Mouse (Mus musculus) left cerebral cortex, adult 8-10 months (tissue): ENCODE data around the gene Clpsl2. TPM values are rescaled to one million over a fixed set of nuclear protein-coding genes. Genes with fewer than 3 reads are reported as not detected.
A peak's percentile ranks its signal among the peaks of the same experiment; 100 is the strongest.
"Not testable (repeated sequence)": the region's sequence is repeated elsewhere in the genome, so short reads cannot be mapped to it uniquely, and the experiment has no call there.

Source experiments
- DNase-seq, 2 experiments: peaks; one replicate each; pipeline ENCODE4 v3.0.0; 2022; ENCODE audit warnings: low spot score in 2 of 2
- total RNA-seq, 4 experiments: library from RNA; stranded (reverse); gene quantifications; 2 replicates each; pipeline ENCODE4 v1.2.4; 2022

Clpsl2 gene
- total RNA-seq, 4 experiments from 2014 or later = not detected

DNA sequence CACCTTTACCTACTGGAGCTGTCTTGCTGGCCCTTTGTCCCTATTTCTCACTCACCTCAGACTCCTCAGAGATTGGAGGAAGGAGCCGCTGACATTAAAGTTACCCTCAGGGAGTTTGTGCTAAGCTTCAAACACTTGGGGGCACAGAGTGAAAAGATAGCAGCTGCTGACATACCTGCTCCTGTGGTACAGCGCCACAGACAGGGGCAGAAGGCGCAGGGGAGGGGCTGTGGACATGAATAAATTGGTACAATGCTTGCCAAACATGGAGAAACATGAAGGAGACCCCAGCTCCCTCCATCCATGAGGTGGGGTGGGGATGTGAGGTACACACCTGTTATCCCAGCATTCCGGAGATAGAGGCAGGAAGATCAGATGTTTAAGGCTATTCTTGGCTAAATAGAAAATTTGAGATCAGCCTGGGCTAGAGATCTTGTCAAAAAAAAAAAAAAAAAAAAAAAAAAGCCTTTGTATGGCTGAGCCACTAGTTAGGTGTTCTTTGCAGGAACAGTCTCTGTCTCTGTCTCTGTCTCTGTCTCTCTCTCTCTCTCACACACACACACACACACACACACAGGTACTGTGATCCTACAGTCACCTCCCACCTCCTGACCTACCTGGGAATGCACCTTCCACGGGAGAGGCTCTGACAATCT is 28.0 kb upstream of the Clpsl2 start:
- no peak for DNase-seq

DNA sequence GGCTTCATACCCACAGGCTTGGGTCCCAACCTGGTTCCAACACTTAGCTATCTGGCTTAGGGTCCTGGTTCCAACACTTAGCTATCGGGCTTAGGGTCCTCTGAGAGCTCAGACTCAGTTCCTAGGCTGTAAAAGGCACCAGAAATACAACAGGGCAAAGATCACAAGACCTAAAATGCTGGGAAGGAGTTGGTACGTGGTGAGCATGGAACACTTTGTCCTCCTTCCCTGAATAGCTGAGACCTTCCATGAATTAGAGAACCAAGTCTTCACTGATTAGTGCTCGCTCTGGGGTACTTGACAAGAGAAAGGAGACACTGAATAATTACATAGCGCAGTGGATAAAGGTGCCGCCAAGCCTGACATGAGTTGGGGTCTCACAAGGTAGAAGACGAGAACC is 27.3 kb upstream of the Clpsl2 start:
- no peak for DNase-seq

DNA sequence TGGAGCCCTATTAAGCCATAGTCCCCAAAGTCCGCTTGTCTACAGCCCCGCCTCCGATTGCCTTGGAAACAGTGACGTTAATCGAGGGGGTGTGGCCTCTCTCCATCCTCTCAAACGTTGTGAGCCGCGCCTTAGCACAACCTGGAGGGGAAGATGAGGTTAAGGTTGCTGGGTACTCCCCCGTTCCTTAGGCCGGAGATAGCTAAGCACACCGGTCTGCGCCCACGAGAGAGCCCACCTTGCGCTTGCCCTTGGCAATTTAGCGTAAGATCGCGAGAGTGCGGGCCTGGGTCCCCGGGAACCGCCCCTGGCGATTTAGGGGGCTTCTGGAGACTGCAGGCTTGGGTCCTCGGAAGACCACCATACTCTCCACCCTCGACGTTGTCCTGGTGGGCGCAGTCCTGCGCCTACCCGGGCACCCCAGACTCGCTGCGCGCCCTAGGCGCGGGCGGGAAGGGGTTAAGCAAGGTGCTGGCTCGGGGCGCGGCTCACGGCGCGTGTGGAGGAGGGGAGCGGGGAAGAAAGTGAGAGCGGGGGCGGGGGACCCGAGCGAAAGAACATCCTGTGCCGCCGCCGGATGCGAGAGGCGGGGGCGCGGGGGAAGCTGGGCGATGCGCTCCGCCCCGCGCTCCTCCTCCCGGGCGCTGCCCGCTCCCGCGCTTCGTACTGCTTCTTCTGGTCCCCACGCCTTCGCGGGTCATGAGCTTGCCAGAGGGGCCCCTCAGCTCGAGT is 26.4 kb upstream of the Clpsl2 start:
- DNase-seq = peak; percentile 86 to 89

DNA sequence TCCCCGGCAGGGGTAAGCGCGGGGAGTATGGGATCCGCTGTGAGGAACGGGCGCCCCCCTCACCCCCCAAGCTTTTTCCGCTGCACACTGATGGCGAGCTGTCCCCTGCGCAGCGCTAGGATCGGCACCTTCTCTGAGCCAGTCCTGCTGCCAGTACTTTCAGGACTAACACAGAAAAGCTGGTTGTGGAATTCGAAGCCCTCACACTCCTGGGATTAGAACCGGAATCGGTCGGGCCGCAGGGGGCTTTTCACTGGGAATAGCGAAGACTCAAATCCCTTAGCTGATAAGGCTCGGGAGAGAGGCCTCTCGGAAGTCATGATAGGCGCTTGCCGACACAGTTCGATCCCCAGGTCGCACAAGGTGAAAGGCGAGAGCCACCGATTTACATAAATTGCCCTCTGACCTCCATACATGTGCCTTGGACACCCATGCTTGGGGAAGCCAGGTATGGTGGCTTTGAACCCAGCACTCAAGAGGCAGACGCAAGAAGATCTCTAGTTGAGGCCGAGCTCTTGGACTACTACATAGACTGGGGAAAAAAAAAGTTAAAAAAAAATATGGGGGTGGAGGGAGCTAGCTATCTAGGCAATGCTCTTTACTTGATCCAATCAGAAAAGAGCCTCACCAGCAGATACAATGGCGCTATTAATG is 25.7 kb upstream of the Clpsl2 start:
- DNase-seq = no peak

GRCm38 (mm10) chr17:28524009-28524695 is 25.1 kb upstream of the Clpsl2 start:
- DNase-seq = no peak

DNA sequence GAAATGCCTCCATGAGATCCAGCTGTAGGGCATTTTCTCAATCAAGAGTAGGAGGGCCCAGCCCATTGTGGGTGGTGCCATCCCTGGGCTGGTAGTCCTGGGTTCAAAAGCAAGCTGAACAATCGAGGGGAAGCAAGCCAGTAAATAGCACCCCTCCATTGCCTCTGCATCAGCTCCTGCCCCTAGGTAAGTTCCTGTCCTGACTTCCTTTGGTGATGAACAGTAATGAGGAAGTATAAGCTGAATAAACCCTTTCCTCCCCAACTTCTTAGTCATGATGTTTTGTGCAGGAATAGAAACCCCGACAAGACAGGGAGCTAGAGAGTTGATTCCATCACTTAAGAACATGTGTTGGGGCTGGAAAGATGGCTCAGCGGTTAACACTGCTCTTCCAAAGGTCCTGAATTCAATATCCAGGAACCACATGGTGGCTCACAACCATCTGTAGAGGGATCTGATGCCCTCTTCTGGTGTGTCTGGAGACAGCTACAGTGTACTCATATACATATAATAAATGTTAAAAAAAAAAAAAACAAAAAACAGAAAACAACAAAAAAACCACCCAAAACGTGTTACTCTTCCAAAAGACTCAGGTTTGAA is 24.3 kb upstream of the Clpsl2 start:
- DNase-seq = no peak

DNA sequence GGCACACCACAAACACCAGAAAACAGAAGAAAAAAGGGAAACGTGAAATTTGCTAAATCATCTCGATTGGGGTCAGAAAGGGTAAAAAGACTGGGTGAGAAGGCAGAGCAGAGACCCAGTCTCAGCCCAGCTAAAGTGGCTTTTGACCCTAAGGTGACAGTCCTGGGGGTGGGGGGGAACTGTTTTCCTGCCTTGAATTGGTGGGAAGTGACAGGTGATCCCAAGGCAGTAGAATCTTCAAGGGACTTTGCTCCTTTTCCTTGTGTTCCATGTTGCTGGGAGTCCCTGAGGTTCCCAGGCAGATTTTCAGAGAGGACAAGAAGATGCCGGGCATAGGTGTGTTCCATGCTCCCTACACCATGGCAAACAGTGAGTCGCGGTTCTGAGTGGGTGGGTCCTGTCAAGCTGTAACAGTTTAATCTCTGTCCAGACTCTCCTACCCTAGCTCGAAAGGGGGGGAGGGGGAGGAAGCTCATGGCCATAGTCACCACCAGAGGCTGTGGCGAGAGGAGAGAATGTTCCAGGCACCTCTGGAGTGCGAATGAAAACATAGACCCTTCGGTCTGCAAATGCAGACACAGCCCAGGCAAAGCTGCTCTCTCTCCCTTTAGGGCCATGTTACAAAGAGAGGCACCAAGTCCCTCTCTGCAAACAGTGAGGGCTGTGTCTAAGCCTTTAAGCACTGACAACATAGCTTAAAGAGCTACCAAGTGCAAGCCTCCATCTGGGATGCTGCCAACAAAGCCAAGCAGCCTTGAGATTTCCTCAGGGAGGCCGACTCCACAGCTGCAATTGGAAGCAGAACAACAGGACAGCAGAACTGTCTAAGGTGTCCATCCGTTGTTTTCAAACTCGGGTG is 21.8 kb upstream of the Clpsl2 start:
- DNase-seq = no peak

DNA sequence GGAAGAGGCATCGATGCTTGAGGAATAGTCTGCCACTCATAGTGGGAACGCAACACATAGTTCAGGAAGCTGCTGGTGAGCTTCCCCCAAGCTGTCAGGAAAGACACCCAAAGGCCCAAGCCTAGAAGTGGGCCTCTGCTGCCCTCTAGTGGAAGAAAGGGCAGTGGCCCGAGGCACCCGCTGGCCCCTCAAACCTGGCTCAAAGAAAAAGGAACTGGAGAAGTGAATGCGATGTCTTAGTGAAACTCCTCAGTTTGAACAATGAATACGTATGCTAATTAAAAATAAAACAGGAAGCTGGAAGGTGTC is 21.2 kb upstream of the Clpsl2 start:
- DNase-seq = peak; percentile 54 to 73

DNA sequence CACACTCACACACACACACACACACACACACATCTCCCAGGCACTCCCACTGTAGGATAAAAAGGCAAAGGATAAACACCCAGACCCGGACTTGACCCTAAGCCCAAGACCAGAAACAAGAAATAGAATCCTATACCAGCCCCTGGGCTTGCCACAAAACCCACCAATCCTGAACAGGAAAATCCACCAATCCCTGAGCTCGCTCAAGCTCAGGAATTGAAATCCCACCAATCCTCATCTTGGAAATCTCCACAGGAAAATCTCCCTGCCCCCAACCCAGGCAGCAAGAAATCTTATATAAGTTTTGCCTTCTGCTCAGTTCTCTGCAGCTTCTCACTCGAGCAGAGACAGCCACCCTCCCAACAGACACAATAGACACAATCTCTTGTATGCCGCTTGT is 20.1 kb upstream of the Clpsl2 start:
- DNase-seq = no peak

- DNase-seq = no peak
Observed at GRCm38 (mm10) chr17:28530506-28530905, 18.7 kb upstream of the Clpsl2 start, which contains the start of gene Armc12. Gene Armc12, plus strand, starts transcription at chr17:28530806.

DNA sequence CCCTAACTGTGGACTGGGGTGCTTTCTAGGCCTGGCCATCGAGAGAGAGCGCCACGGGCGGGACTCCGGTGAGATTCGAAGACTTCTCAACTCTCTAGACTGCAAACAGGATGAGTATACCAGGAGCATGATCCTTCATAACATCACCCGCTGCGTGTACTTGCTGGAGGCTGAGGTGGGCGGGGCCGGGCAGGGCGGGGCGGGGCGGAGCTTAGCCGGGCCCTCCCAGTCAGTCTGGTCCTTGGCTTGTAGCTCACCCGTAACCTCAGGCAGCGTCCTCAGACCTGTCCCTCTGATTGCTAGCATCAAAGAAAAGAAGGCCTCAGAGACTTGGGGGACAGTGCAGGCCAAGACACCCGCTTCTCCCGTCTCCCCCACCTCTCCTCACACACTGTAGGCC is 17.3 kb upstream of the Clpsl2 start:
- no peak for DNase-seq

- DNase-seq = no peak
Observed at GRCm38 (mm10) chr17:28532557-28532956, 16.7 kb upstream of the Clpsl2 start.

DNA sequence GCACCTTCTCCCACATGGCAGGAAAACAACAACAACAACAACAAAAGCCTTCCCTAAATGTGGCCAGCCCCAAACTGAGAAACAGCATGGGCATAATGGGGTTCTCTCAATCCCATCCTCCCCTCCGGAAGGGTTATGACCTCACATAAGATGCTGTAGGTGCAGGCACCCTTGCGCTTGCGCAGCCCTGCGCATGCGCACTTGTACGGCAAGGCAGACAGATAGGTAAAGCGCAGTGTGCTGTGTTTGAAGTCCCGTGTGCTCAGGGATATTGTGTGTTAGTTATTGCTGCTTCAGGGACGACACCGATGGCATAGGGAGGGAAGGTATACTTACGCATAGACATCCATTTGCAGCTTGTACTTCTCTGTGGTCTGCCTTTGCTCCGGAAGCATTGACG is 15.9 kb upstream of the Clpsl2 start:
- DNase-seq = no peak

DNA sequence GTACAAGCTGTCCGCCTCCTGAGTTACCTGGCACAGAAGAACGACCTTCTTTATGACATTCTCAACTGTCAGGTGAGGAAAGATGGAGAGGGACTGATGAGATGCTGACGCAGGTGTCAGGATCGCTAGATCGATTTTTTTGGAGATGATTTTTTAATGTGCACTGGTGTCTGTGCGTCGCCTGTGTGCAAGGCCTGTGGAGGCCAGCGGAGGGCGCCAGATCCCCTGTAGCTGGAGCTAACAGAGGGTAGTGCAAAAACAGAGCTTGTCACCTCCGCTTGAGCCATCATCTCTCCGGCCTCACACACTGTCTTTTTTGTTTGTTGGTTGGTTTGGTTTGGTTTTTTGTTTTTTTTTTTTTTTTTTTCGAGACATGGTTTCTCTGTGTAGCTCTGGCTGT is 11.3 kb upstream of the Clpsl2 start:
- no peak for DNase-seq

DNA sequence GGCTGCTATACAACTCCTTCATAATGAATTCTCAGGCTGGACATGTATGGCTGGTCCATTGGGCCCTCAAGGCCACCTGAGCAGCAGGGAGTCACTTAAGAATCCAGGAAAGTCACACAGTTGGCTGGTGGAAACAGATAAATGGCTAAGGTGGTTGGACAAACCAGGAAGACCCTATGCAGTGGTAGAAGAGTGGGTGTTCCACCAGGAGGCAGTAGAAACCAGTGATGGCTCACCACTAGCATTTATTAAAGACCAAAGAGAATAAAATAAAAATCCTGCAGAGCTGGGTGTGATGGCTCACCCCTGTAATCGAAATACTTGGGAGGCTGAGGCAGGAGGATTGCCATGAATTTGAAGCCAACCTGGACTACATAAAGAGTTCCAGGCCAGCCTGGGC is 2.3 kb upstream of the Clpsl2 start:
- DNase-seq = no peak

- DNase-seq = no peak
Observed at GRCm38 (mm10) chr17:28548550-28548949, 661 bp upstream of the Clpsl2 start.

DNA sequence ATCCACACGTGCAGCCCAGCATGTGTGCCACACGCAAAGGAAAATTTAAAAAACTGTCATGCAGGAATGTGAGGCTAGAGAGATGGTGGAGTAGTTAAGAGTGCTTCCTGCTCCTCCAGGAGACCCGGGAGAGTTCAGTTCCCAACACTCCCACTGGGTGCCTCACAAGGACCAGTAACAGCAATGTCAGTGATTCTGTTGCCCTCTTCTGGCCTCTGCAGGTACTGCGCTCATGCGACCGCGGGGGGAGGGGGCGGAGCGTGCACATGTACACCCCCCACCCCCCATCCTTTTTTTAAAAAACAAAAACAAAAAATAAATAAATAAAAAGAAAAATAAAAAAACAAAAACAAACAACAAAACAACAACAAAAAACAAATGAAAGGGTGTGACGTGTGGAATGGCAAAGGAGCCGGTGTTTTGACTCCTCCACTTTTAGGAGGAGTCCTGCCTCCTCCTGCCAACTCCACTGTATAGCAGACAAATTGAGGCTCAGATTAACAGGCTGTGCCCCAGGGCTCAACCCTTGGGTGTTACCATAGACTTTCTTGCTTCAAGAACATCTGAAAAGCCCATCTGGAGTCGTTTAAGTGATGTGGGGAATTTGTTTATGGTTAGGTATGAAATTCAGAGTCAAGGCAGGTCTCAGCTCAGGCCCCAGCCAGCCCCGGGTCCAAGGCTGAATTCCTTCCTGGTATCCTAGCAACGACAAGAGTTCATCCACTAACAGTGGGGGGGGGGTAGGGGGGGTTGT is 4.0 kb downstream of the Clpsl2 start:
- DNase-seq = peak; percentile 45 to 55

DNA sequence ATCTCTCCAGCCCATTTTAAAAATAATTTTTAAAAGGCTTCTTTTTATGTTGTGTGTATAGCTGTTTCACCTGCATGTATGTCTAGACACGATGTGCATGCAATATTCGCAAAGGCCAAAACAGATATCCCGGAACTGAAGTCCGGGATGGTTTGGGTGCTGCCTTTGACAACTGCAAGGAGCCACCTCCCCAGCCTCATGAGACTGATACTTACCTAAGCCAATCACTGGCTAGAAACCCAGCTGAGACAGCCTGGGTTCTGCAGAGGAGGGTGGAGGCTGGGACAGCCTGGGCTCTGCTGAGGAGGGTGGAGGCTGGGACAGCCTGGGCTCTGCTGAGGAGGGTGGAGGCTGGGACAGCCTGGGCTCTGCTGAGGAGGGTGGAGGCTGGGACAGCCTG is 4.8 kb downstream of the Clpsl2 start:
- DNase-seq = not testable (repeated sequence)

GRCm38 (mm10) chr17:28556635-28557396 is 7.6 kb downstream of the Clpsl2 start:
- no peak for DNase-seq
